Mouse (Mus musculus): ENCODE data around the gene Rsph9.

Gene Rsph9

GRCm38 (mm10) chr17:46138563-46139236 is 5.3 kb downstream of the Rsph9 start:
- peak in 1 of 2 experiments; percentile 61 for DNase-seq

DNA sequence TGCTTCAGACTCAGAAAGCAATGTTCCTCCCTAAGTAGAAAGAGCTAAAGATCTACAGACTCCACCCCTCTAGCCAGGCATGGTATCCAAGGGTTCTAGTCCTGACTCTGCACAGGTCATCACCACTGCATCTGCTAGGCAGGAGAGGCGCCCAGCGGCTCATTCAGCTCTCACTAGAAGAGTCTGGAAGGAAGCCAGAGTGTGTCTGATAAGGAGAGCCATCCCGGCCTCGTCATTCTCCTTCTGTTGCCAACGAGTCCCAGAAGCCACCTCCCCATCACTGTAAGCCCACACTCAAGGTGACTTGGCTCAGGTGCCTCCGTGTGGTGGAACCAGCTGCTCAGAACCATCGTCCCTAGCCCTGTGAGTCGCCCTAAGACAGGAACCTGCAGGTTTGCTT is 11.2 kb downstream of the Rsph9 start:
- DNase-seq: no peak

GRCm38 (mm10) chr17:46132058-46132718 is 11.8 kb downstream of the Rsph9 start:
- peak; percentile 67 to 74 for DNase-seq

DNA sequence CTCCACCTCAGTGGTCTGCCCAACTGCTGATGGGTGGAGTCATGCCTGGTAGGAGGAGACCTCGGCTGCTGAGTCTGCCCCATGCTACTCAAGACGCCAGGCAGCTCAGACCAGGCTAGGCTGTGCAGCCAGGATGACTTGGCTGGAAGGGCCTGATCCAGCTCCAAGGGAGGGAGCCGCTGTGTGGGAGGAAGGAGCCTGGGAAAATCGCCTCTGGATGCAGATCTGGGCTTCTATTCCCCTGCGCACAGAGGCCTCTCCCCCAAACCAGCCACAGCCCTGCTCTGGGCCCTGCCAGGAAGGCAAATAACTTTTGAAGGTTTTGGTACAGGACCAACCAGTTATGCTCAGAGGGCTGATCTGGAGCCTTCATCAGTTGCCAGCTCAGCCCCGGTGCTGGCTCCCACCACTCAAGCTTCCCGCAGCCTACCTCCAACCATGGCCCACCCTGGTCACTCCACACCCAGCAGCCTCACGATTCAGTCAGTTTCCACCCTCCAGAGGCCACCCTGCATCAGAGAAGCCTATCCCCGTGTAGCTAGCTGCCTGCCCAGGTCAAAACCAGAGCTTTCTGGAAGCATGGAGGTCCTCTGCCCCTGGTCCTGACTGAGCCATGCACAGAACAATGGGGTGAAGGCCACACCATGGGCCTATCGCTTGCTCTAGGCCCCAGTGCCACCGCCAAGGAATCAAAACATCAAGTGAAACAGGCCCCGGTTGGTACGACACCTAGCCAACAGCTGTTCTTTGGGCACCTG is 14.1 kb downstream of the Rsph9 start:
- peak; percentile 63 to 64 for DNase-seq

DNA sequence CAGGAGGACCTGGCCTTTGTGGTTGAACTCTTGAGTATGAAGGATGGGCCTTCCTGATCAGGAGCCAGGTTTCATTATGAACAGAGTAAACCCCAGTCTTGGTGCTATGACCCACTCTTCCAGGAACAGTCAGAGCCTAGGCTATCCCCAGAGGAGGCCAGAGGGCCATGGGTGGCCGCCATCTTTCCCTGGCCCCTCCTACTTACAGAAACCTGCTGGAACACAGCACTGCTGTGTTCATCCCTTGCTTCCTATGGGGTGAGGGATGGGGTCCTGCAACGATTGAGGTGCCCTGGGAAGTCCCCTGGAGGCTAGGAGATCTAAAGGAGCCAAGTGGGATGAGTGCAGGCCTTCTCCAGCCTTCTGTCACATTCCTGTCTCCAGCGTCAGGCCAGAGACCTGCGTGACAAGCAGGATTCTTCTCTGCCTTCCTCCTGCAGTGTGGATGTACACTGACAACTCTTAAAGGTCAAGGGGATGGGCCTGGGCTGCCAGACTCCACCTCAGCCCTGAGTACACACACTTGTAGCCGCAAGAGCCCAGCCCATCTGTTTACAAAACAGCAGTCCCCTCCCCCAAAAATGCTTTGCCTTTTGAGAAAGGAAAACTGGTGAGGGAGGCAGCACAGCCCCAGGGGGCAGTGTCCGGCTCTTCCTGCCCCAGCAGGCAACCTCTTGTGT is 16.1 kb downstream of the Rsph9 start:
- DNase-seq: no peak

- peak; percentile 66 to 77 for DNase-seq
Measured at GRCm38 (mm10) chr17:46126608-46127007, 17.4 kb downstream of the Rsph9 start.

GRCm38 (mm10) chr17:46123953-46124700 is 19.9 kb downstream of the Rsph9 start:
- DNase-seq: no peak

GRCm38 (mm10) chr17:46123285-46123684 is 20.7 kb downstream of the Rsph9 start:
- no peak for DNase-seq

DNA sequence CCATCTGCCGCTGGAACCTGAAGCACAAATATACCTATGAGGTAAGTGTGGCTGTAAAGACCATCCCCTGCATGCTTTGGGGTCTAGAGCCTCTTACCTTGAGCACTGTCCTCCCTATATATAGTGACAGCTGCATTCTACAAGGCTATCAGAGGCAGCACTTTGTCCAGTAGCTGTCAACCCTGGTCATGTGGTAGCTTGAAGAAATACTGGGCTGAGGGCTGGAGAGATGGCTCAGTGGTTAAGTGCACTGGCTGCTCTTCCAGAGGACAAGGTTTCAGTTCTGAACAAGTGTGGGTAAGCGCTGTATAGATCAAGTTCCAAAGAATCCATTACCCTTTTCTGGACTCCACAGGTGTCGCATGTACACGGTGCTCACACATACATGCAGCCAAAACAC is 21.2 kb downstream of the Rsph9 start:
- DNase-seq: no peak

DNA sequence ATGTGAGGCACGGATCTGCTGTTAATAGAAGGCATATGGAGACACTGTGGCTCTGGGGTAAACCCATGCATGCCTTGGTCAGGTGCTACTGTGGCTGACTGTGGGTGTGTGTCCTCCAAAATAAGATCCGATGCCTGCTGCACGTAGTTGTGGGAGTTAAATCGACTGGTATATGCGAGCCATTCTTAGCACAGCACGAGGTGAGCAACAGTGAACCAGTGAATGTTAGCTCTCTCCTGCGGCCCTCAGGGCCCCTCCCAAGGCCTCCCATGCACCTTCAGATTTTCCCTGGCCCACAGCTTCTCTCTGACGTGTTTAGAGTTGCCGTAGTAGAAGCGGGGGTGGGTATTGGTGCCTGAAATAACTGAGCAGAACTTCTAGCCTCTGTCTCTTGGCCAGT is 24.4 kb downstream of the Rsph9 start:
- DNase-seq: no peak

DNA sequence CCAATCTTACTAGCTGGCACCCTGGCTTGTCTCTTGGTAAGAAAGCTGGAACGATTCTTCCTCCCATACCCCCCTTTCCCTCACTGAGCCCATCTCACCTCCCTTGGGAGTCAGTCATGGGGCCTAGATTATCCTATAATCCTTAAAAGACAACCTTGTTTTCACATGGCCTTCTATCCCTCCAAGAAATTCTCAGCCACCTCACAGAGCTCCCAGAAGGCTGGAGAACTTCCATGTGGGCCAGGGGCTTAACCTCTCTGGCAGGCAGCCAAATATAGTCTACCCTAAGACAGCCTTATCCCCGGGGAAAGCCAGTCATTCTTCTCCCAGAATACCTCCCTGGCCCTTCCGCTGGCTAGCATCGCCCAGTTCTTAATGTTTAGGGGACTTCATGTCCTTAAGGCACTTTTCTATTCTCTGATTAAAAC is 25.6 kb downstream of the Rsph9 start:
- DNase-seq: no peak

- no peak for DNase-seq
Measured at GRCm38 (mm10) chr17:46117623-46118422, 26.2 kb downstream of the Rsph9 start.

GRCm38 (mm10) chr17:46116881-46117280 is 27.1 kb downstream of the Rsph9 start:
- no peak for DNase-seq

- no peak for DNase-seq
Measured at GRCm38 (mm10) chr17:46116138-46116537, 27.9 kb downstream of the Rsph9 start.

- DNase-seq: peak; percentile 64 to 80
Measured at GRCm38 (mm10) chr17:46115489-46115888, 28.5 kb downstream of the Rsph9 start.

- DNase-seq: peak; percentile 80 to 85
Measured at GRCm38 (mm10) chr17:46110402-46111289, 33.4 kb downstream of the Rsph9 start, which contains the start of gene Mrps18a. TSS of gene Mrps18a (plus strand) at chr17:46110986.

DNA sequence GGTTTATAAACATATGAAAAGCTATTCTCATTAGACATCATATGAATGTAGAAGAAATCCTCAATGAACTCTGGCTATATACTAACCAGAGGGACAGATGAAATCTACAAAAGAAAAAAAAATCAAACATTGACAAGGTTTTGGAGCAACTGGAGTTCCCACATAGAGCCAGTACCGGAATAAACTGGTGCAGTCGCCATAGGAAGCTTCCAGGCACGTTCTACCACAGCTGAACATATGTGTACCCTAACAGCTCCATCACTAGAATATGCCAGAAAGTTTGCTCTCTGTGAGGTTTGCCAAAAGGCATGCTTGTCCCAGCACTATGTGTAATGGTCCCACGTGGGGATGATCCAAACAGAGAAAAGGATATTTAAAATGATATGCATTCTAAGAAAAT is 35.7 kb downstream of the Rsph9 start:
- no peak for DNase-seq

- DNase-seq: peak; percentile 86 to 91
Measured at GRCm38 (mm10) chr17:46104487-46104886, 39.5 kb downstream of the Rsph9 start.

DNA sequence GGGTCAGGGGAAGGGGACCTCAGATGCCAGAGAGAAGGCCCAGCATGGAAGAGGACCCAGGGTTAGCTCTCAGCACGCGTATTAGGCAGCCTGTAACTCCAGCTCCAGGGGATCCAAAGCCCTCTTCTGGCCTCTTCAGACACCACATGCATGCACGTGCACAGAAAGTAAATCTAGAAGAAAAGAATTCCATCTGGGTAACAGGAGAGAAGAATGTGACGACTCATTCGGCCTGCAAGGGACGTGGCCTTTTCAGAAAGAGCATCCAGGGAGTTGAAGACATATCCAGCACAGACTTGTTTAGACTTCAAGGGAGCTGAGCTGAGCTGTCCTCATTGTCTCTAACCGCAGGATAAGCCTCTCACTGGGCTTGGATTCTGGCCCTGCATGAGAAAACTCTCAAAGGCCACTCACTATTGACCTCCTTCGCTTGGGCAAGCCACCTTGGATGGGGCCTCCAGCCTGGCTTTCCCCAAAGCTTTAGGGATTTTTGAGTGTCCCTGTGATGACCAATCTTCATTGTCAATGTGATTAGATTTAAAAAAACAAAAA is 41.3 kb downstream of the Rsph9 start:
- no peak for DNase-seq

DNA sequence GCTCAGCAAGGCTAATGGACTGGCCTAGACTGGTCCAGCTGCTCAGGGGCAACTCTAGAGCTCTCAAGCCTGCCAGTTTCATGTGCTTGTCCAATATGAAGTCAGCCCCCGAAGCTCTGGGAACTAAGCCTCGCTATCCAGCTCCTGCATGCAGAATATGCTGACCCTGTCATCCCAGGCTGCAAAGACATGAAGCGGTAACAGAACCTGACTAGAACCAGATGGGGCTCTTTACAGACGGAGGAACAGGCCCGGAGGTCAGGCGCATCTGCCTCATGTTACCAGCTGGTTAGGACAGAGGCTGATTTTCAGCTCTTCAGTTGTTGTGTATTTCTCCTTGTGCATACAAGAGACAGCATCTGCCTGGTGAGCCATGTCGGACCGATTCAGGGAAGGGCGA is 42.1 kb downstream of the Rsph9 start:
- no peak for DNase-seq

Measured in lung, adult 18-20 months (tissue).